Mouse (Mus musculus) ES-E14 (cell line): ENCODE results near the gene Ihh.

ENCODE experiments used
- CHD2 ChIP-seq: IDR thresholded peaks from 2 replicates; pipeline ENCODE4 v1.6.1; 2014; ENCODE audit warnings: mild to moderate bottlenecking, low read depth, low read length, inconsistent platforms
- HCFC1 ChIP-seq: IDR thresholded peaks from 2 replicates; pipeline ENCODE4 v1.6.1; 2012; ENCODE audit warnings: low read length, inconsistent platforms, borderline replicate concordance; ENCODE audit not compliant: insufficient read depth
- ZC3H11A ChIP-seq: IDR thresholded peaks from 2 replicates; pipeline ENCODE4 v1.6.1; 2012; ENCODE audit warnings: low read depth, mild to moderate bottlenecking, inconsistent platforms, low read length, borderline replicate concordance
- ZNF384 ChIP-seq: IDR thresholded peaks from 2 replicates; pipeline ENCODE4 v1.6.1; 2012; ENCODE audit warnings: low read depth, low read length, inconsistent platforms

DNA sequence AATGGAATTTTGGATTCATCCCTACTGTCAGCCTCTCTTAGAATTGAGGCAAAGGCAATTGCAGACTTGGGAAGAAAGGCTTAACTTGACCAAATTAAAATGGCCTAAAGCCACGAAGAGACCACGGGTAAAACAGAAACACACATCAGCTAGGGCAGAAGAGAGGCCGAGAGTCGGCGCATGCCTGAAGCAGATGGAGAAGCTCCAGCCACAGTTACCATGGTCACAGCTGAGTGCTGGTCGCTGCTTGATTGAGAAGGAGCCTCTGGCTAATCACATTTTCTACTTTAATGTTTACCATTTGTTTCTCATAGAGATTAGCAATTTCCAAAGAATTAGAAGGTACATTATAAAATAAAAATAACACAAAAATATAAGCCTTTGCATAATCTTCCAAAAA lies 49.7 kb upstream of the Ihh start:
- no peak for TF ChIP-seq HCFC1
- no peak for TF ChIP-seq ZC3H11A
- no peak for TF ChIP-seq CHD2
- no peak for TF ChIP-seq ZNF384
